Mouse (Mus musculus) brain, embryonic 14.5 days (tissue): ENCODE measurements around the gene Fam180a.

ENCODE experiments used
- CTCF ChIP-seq: fragments of 200-500 bp; IDR thresholded peaks from 2 replicates; pipeline ENCODE4 v1.5.1; 2012; ENCODE audit warnings: inconsistent platforms, mild to moderate bottlenecking, moderate library complexity, borderline replicate concordance; ENCODE audit not compliant: insufficient read depth, insufficient read length; ENCODE audit errors: extremely low read depth
- POLR2A ChIP-seq: fragments of 200-500 bp; IDR thresholded peaks from 2 replicates; pipeline ENCODE4 v1.6.1; 2012; ENCODE audit warnings: mild to moderate bottlenecking, inconsistent platforms, borderline replicate concordance; ENCODE audit not compliant: poor library complexity, insufficient read depth, insufficient read length, severe bottlenecking; ENCODE audit errors: extremely low read depth

DNA sequence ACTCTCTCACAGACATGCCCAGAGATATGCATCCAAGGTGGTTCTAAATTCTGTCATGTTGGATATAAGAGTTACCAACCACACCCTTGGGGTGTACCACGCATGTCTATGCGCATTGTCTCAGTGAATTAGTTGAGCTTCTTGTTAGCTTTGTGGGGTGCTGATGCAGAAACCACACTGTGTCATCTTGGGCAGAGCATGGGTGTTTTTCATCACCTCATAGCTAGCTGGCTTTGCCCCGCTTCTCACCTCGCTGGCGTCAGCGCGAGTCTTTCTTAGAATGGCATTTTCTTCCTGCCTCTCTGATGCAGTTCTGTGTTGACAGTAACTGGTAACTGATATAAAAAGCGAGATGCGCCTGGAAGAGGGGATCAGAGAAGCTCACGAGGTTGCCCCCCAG lies 48.1 kb upstream of the Fam180a start:
- TF ChIP-seq CTCF (no peak), POLR2A (no peak)
